Mouse (Mus musculus): ENCODE data around the gene Gas7.

GRCm38 (mm10) chr11:67566704-67567103, 111.5 kb downstream of the Gas7 start:
- TF ChIP-seq CTCF (IDR thresholded peaks at IDR 0.05; ENCODE audit: extremely low read depth, insufficient read depth, low read length) (no peak), POLR2A (IDR thresholded peaks at IDR 0.05; ENCODE audit: extremely low read depth, insufficient read depth, low read length) (no peak)
